Mouse (Mus musculus): ENCODE data around the gene Emid1.
A peak's percentile ranks its signal among the peaks of the same experiment; 100 is the strongest.

Gene Emid1

GRCm38 (mm10) chr11:5160722-5161485 is 8.8 kb upstream of the Emid1 start:
- DNase-seq (ENCODE audit: low spot score in 2 of 2), result peak; percentile 53 to 80

- no peak for DNase-seq (ENCODE audit: low spot score in 2 of 2)
These were observed 6.0 kb upstream of the Emid1 start for GRCm38 (mm10) chr11:5158056-5158455.

- no peak for DNase-seq (ENCODE audit: low spot score in 2 of 2)
These were observed 3.1 kb upstream of the Emid1 start for GRCm38 (mm10) chr11:5154961-5155805.

GRCm38 (mm10) chr11:5151247-5151630 is 818 bp downstream of the Emid1 start:
- DNase-seq (ENCODE audit: low spot score in 2 of 2), result no peak

- peak in 1 of 2 experiments; percentile 14 for DNase-seq (ENCODE audit: low spot score in 2 of 2)
These were observed 1.4 kb downstream of the Emid1 start for GRCm38 (mm10) chr11:5150416-5151246.

GRCm38 (mm10) chr11:5149955-5150354 is 2.1 kb downstream of the Emid1 start:
- no peak for DNase-seq (ENCODE audit: low spot score in 2 of 2)

GRCm38 (mm10) chr11:5149249-5149648 is 2.8 kb downstream of the Emid1 start:
- no peak for DNase-seq (ENCODE audit: low spot score in 2 of 2)

GRCm38 (mm10) chr11:5145600-5145999 is 6.5 kb downstream of the Emid1 start:
- DNase-seq (ENCODE audit: low spot score in 2 of 2), result no peak

- DNase-seq (ENCODE audit: low spot score in 2 of 2), result no peak
These were observed 10.1 kb downstream of the Emid1 start for GRCm38 (mm10) chr11:5141965-5142364.

- DNase-seq (ENCODE audit: low spot score in 2 of 2), result no peak
These were observed 10.8 kb downstream of the Emid1 start for GRCm38 (mm10) chr11:5141252-5141651.

- DNase-seq (ENCODE audit: low spot score in 2 of 2), result no peak
These were observed 11.4 kb downstream of the Emid1 start for GRCm38 (mm10) chr11:5140619-5141018.

GRCm38 (mm10) chr11:5139372-5139771 is 12.7 kb downstream of the Emid1 start:
- no peak for DNase-seq (ENCODE audit: low spot score in 2 of 2)

- DNase-seq (ENCODE audit: low spot score in 2 of 2), result no peak
These were observed 13.4 kb downstream of the Emid1 start for GRCm38 (mm10) chr11:5138642-5139041.

GRCm38 (mm10) chr11:5135914-5136313 is 16.1 kb downstream of the Emid1 start:
- DNase-seq (ENCODE audit: low spot score in 2 of 2), result no peak

GRCm38 (mm10) chr11:5132751-5133150 is 19.3 kb downstream of the Emid1 start:
- no peak for DNase-seq (ENCODE audit: low spot score in 2 of 2)

GRCm38 (mm10) chr11:5130111-5130665 is 21.9 kb downstream of the Emid1 start:
- no peak for DNase-seq (ENCODE audit: low spot score in 2 of 2)

GRCm38 (mm10) chr11:5129035-5129480 is 23.0 kb downstream of the Emid1 start:
- DNase-seq (ENCODE audit: low spot score in 2 of 2), result no peak

GRCm38 (mm10) chr11:5125713-5126112 is 26.3 kb downstream of the Emid1 start:
- no peak for DNase-seq (ENCODE audit: low spot score in 2 of 2)

- DNase-seq (ENCODE audit: low spot score in 2 of 2), result peak; percentile 81 to 98
These were observed 37.0 kb downstream of the Emid1 start for GRCm38 (mm10) chr11:5114931-5115581.

- DNase-seq (ENCODE audit: low spot score in 2 of 2), result no peak
These were observed 38.4 kb downstream of the Emid1 start for GRCm38 (mm10) chr11:5113645-5114044.

- no peak for DNase-seq (ENCODE audit: low spot score in 2 of 2)
These were observed 42.6 kb downstream of the Emid1 start for GRCm38 (mm10) chr11:5109441-5109840.
